Mouse (Mus musculus) heart, postnatal 25 days (tissue): ENCODE measurements around the gene Aknad1. TPM values are rescaled to one million over a fixed set of nuclear protein-coding genes. Genes with fewer than 3 reads are reported as not detected.

Experiments
- DNase-seq: peaks from one replicate; pipeline ENCODE4 v3.0.0; 2022; ENCODE audit warnings: low spot score
- intact Hi-C: fragments of 180-260 bp; cut with DNase I; formaldehyde crosslinking; loops from one replicate; pipeline ENCODE4 v1.15.1; 2025
- total RNA-seq, 2 experiments: library from RNA; stranded (reverse); gene quantifications; 2 replicates each; pipeline ENCODE4 v1.2.3; 2021

Gene Aknad1
- total RNA-seq, 2 experiments from 2014 or later: not detected

- intact Hi-C loops: no loop called here
- no peak for DNase-seq
These were observed 1.7 kb upstream of the Aknad1 start for GRCm38 (mm10) chr3:108737761-108738160.

- DNase-seq: no peak
- intact Hi-C loops: no loop called here
These were observed 4.6 kb downstream of the Aknad1 start for GRCm38 (mm10) chr3:108744060-108744459.

- intact Hi-C loops: no loop called here
- DNase-seq: no peak
These were observed 11.6 kb downstream of the Aknad1 start for GRCm38 (mm10) chr3:108751061-108751460.

- DNase-seq: no peak
- intact Hi-C loops: no loop called here
These were observed 12.2 kb downstream of the Aknad1 start for GRCm38 (mm10) chr3:108751691-108752090.

- intact Hi-C loops: no loop called here
- no peak for DNase-seq
These were observed 15.1 kb downstream of the Aknad1 start for GRCm38 (mm10) chr3:108754541-108754940.

- no peak for DNase-seq
These were observed 16.1 kb downstream of the Aknad1 start for GRCm38 (mm10) chr3:108755542-108755941.

GRCm38 (mm10) chr3:108756131-108756530 lies 16.7 kb downstream of the Aknad1 start:
- intact Hi-C loops: no loop called here
- DNase-seq: no peak

More at GRCm38 (mm10) chr3:108755542-108755941, 16.1 kb downstream of the Aknad1 start:
- intact Hi-C loops: no loop called here

GRCm38 (mm10) chr3:108757570-108757969 lies 18.1 kb downstream of the Aknad1 start:
- DNase-seq: no peak
- intact Hi-C loops: no loop called here

GRCm38 (mm10) chr3:108759566-108760420 lies 20.3 kb downstream of the Aknad1 start:
- no peak for DNase-seq
- intact Hi-C loops: loop anchor here (10.0 kb wide), 1 partner anchor 355 kb away; no protein-coding TSS in a partner anchor

- peak; percentile 19 for DNase-seq
- intact Hi-C loops: loop anchor here (10.0 kb wide), 1 partner anchor 358 kb away; no protein-coding TSS in a partner anchor
These were observed 23.2 kb downstream of the Aknad1 start for GRCm38 (mm10) chr3:108762597-108763111.

- intact Hi-C loops: loop anchor here (10.0 kb wide), 1 partner anchor 359 kb away; no protein-coding TSS in a partner anchor
- DNase-seq: no peak
These were observed 24.2 kb downstream of the Aknad1 start for GRCm38 (mm10) chr3:108763691-108764090.

- intact Hi-C loops: loop anchor here (10.0 kb wide), 1 partner anchor 360 kb away; no protein-coding TSS in a partner anchor
- no peak for DNase-seq
These were observed 25.5 kb downstream of the Aknad1 start for GRCm38 (mm10) chr3:108764976-108765375.

- intact Hi-C loops: loop anchor here (10.0 kb wide), 1 partner anchor 361 kb away; no protein-coding TSS in a partner anchor
- DNase-seq: no peak
These were observed 26.0 kb downstream of the Aknad1 start for GRCm38 (mm10) chr3:108765476-108765875.

- intact Hi-C loops: loop anchor here (10.0 kb wide), 1 partner anchor 362 kb away; no protein-coding TSS in a partner anchor
- no peak for DNase-seq
These were observed 27.5 kb downstream of the Aknad1 start for GRCm38 (mm10) chr3:108766943-108767342.

GRCm38 (mm10) chr3:108767416-108767815 lies 28.0 kb downstream of the Aknad1 start:
- intact Hi-C loops: loop anchor here (10.0 kb wide), 1 partner anchor 363 kb away; no protein-coding TSS in a partner anchor
- no peak for DNase-seq

GRCm38 (mm10) chr3:108769547-108769946 lies 30.1 kb downstream of the Aknad1 start:
- no peak for DNase-seq
- intact Hi-C loops: loop anchor here (10.0 kb wide), 1 partner anchor 365 kb away; no protein-coding TSS in a partner anchor

GRCm38 (mm10) chr3:108770725-108771368 lies 31.4 kb downstream of the Aknad1 start:
- intact Hi-C loops: loop anchor here (1.0 to 5.0 kb wide), 2 partner anchors 49 to 70 kb away; partner anchors contain the start of gene Gpsm2
- DNase-seq: peak; percentile 23

GRCm38 (mm10) chr3:108772211-108772610 lies 32.8 kb downstream of the Aknad1 start:
- intact Hi-C loops: loop anchor here (5.0 kb wide), 1 partner anchor 50 kb away; the partner anchor contains the start of gene Gpsm2
- no peak for DNase-seq

- DNase-seq: no peak
- intact Hi-C loops: loop anchor here (5.0 kb wide), 1 partner anchor 51 kb away; the partner anchor contains the start of gene Gpsm2
These were observed 33.4 kb downstream of the Aknad1 start for GRCm38 (mm10) chr3:108772811-108773210.
